Mouse (Mus musculus) midbrain, embryonic 11.5 days (tissue): ENCODE measurements around the gene Smo. TPM values are rescaled to one million over a fixed set of nuclear protein-coding genes. Genes with fewer than 3 reads are reported as not detected.
A peak's percentile ranks its signal among the peaks of the same experiment; 100 is the strongest.

Experiments
- ATAC-seq: fragments of 200-750 bp; cut with Nextera tagmentation; 2 replicates; pipeline ENCODE4 v1.8.0; 2017; ENCODE audit warnings: moderate TSS enrichment, moderate library complexity; ENCODE audit not compliant: low FRiP score
- DNase-seq: peaks from one replicate; pipeline ENCODE4 v3.0.0; 2015; ENCODE audit warnings: low spot score; ENCODE audit errors: missing footprints
- H3K27ac ChIP-seq: fragments of 300-500 bp; sonication (generic); 2 replicates; pipeline ENCODE4 v1.5.1; 2014; ENCODE audit warnings: low read depth, low read length
- H3K27me3 ChIP-seq: fragments of 300-500 bp; sonication (generic); 2 replicates; pipeline ENCODE4 v1.6.1; 2014; ENCODE audit warnings: mild to moderate bottlenecking, low read length, moderate library complexity, mixed read lengths; ENCODE audit not compliant: control insufficient read depth, insufficient read depth
- H3K36me3 ChIP-seq: fragments of 300-500 bp; sonication (generic); 2 replicates; pipeline ENCODE4 v1.6.1; 2014; ENCODE audit warnings: mild to moderate bottlenecking, low read length, moderate library complexity, mixed read lengths; ENCODE audit not compliant: control insufficient read depth, insufficient read depth
- H3K4me1 ChIP-seq: fragments of 300-500 bp; sonication (generic); 2 replicates; pipeline ENCODE4 v1.6.1; 2014; ENCODE audit warnings: low read length; ENCODE audit not compliant: control insufficient read depth, insufficient read depth
- H3K4me2 ChIP-seq: fragments of 300-500 bp; sonication (generic); 2 replicates; pipeline ENCODE4 v1.6.1; 2014; ENCODE audit warnings: mild to moderate bottlenecking, moderate library complexity
- H3K4me3 ChIP-seq: fragments of 300-500 bp; sonication (generic); 2 replicates; pipeline ENCODE4 v1.5.1; 2014; ENCODE audit warnings: low read depth, low read length
- H3K9ac ChIP-seq: fragments of 300-500 bp; sonication (generic); 2 replicates; pipeline ENCODE4 v1.6.1; 2014; ENCODE audit warnings: low read length
- H3K9me3 ChIP-seq: fragments of 300-500 bp; sonication (generic); 2 replicates; pipeline ENCODE4 v1.6.1; 2016; ENCODE audit warnings: low read length; ENCODE audit not compliant: control insufficient read depth
- WGBS: fragments of 180-500 bp; shearing (Covaris S2); extraction: QIAGEN DNeasy Blood & Tissue Kit; methylation state at CpG from one replicate; pipeline ENCODE4 v1.1.7; 2014; 5-methylcytosine and 5-hydroxymethylcytosine counted together
- polyA plus RNA-seq: library from polyadenylated mRNA; unstranded; fragments of >200 nt; fragmentation: Nextera tagmentation; extraction: Ambion mirVana; gene quantifications from 2 replicates; pipeline ENCODE4 v1.2.1, GENCODE M21; 2014

The Smo gene
- polyA plus RNA-seq, 1 experiment from 2014 or later: 44.5 TPM

DNA sequence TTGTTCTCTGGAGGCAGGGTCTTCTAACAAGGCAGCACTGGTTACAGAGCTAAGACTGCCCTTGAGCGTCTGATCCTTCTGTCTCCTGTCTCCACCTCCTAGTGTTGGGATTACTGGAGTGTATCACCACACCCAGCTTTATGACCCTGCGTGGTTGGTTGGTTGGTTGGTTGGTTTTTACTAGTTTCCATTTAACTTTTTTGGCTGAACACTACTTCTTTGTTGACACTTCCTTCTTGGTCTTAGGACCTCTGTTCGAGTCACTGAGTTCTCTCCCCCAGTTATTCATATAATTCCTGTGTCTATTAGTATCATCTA lies 41.9 kb downstream of the Smo start:
- Histone ChIP-seq H3K9me3 (no peaks in the 10 kb centered on the region), H3K4me1 (no peaks in the 10 kb centered on the region), H3K4me3 (no peak overlapping the region), H3K4me2 (no peak overlapping the region), H3K9ac (no peak overlapping the region), H3K27me3 (no peaks in the 10 kb centered on the region), H3K27ac (no peak overlapping the region), H3K36me3 (no peaks in the 10 kb centered on the region)
- ATAC-seq (no peak), DNase-seq (peak; percentile 21)
- 78% methylated on average over 3 of the region's 3 CpGs for WGBS

DNA sequence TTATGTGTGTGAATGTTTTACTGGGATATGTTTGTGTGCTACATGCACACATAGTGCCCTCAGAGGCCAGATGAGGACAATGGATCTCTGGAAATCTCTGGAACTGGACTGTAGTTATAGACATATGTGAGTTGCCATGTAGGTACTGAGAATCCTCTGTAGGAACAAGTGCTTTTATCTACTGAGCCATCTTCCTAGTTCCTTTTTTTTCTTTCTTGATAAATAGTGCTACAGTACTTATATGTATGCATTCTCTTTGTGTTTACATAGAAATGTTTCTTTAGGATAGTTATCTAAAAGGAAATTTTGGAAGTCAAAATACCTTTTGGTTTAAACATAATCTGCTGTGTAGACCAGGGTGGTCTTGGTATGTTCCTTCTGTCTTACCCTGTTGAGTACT lies 44.8 kb downstream of the Smo start:
- no peak for ATAC-seq
- Histone ChIP-seq H3K36me3 (no peaks in the 10 kb centered on the region), H3K27me3 (no peaks in the 10 kb centered on the region), H3K27ac (no peak overlapping the region), H3K4me2 (no peak overlapping the region), H3K4me3 (no peak overlapping the region), H3K9ac (no peak overlapping the region), H3K4me1 (no peaks in the 10 kb centered on the region), H3K9me3 (no peaks in the 10 kb centered on the region)
- no peak for DNase-seq

DNA sequence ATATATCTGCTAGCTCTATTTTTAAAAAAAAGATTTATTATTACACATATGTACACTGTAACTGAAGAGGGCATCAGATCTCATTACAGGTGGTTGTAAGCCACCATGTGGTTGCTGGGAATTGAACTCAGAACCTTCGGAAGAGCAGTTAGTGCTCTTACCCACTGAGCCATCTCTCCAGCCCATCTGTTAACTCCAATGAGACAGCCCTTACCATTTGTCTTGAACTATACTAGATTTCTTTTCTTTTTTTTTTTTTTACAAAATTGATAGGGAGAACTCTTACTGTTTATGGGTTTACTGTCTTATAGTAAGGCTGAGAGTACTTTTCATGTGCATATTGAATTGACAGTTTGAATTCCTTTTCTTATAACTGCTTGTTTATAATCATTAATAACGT lies 45.3 kb downstream of the Smo start:
- no peak for DNase-seq
- H3K36me3 ChIP-seq: no peaks in the 10 kb centered on the region
- H3K27me3 ChIP-seq: no peaks in the 10 kb centered on the region
- H3K4me2 ChIP-seq: no peak overlapping the region
- no peak overlapping the region for H3K27ac ChIP-seq
- no peak for ATAC-seq
- H3K9ac ChIP-seq: no peak overlapping the region
- no peaks in the 10 kb centered on the region for H3K4me1 ChIP-seq
- WGBS: 96% methylated on average over 2 of the region's 2 CpGs
- no peak overlapping the region for H3K4me3 ChIP-seq
- H3K9me3 ChIP-seq: no peaks in the 10 kb centered on the region

DNA sequence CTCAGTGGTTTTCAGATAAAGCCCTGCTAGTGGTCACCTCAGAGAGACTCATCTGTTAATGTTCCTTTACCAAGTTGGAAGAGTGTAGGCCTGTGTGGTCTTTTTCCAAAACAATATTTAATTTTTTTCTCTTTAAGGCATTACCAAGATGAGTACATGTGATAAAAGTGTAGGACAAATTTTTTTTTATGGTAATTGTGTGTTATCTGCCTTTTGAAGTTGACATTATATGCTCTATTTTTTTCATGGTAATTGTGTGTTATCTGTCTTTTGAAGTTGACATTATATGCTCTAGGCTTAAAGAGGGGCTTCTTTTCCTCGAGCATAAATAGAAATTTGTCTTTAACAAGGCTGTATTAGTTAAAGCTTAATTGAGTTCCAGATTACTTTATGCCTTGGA lies 46.9 kb downstream of the Smo start:
- no peaks in the 10 kb centered on the region for H3K27me3 ChIP-seq
- H3K36me3 ChIP-seq: no peaks in the 10 kb centered on the region
- H3K4me3 ChIP-seq: no peak overlapping the region
- H3K9me3 ChIP-seq: no peaks in the 10 kb centered on the region
- ATAC-seq (no peak), DNase-seq (no peak)
- no peak overlapping the region for H3K9ac ChIP-seq
- 78% methylated on average over 1 of the region's 1 CpGs for WGBS
- H3K27ac ChIP-seq: no peak overlapping the region
- no peaks in the 10 kb centered on the region for H3K4me1 ChIP-seq
- no peak overlapping the region for H3K4me2 ChIP-seq

DNA sequence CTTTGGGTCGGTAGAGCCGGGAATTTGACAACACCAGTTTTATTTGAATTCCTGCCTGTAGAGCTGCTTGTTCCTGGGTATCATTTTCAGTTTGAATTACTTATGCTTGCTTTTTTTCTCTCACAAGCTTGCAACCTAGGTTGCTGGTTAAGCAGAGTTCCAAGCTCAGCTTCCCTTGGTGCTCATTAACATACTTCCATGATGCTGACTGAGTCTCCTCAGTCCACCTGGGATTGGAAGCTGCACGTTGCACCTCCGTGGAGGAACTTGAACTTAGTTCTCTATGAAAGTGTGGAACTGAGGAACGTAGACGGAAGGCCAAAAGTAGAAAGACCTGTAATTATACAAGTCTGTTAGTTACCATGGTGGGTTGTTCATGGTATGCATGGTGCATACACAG lies 48.7 kb downstream of the Smo start:
- no peak overlapping the region for H3K4me3 ChIP-seq
- H3K9me3 ChIP-seq: no peaks in the 10 kb centered on the region
- H3K27ac ChIP-seq: no peak overlapping the region
- H3K4me2 ChIP-seq: no peak overlapping the region
- ATAC-seq: no peak
- H3K27me3 ChIP-seq: no peaks in the 10 kb centered on the region
- no peak for DNase-seq
- H3K9ac ChIP-seq: no peak overlapping the region
- no peaks in the 10 kb centered on the region for H3K36me3 ChIP-seq
- 90% methylated on average over 6 of the region's 6 CpGs for WGBS
- H3K4me1 ChIP-seq: peaks cover 3% of the 10 kb centered on the region

DNA sequence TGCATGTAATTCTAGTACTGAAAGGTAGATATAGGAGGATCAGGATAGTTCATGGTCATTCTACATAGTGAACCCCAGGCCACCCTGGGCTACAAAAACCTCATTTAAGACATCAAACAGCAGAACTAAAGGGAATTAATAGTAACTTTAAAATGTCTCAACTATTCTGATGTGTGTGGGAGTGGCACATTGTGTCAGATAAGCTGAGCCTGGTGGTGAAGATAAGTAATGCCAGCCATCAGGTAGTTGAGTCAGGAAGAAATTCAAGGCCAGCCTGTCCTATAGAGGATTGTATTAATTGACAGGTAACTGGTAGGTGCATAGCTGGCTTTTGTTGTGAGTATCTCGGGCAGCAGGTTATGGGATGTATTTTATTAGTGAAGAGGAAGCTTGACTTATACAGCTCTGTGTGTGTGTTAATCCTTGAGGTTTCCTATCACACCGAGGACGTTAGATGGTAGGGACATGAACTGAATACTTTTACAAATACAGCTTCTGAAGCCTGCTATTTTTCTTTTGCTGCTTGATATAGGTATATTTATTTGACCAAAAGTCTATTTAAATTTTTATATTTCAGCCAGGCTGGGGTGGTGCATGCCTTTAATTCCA lies 49.2 kb downstream of the Smo start:
- Histone ChIP-seq H3K27ac (no peak overlapping the region), H3K9me3 (no peaks in the 10 kb centered on the region), H3K36me3 (no peaks in the 10 kb centered on the region), H3K4me3 (no peak overlapping the region), H3K4me2 (no peak overlapping the region), H3K4me1 (peaks cover 6% of the 10 kb centered on the region), H3K9ac (no peak overlapping the region), H3K27me3 (no peaks in the 10 kb centered on the region)
- DNase-seq (peak; percentile 21), ATAC-seq (no peak)
- 87% methylated on average over 3 of the region's 3 CpGs for WGBS

DNA sequence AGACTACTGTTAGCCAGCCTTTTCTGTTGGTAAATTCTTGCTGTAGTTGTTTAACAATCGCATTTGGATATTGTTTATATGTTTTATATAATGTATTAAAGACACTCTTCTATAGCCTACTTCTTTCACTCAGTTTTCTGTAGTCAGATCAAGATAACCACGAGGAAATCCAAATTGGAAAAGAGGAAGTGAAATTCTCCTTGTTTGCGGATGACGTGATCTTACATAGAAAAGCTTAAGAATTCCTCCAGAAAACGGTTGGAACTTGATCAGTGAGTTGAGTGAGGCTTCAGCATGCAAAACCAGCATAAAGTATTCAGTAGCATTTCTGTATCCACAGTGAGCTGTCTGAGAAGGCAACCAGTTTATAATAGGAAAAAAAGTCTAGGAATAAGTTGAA lies 50.5 kb downstream of the Smo start:
- 88% methylated on average over 5 of the region's 5 CpGs for WGBS
- peak; percentile 67 for DNase-seq

DNA sequence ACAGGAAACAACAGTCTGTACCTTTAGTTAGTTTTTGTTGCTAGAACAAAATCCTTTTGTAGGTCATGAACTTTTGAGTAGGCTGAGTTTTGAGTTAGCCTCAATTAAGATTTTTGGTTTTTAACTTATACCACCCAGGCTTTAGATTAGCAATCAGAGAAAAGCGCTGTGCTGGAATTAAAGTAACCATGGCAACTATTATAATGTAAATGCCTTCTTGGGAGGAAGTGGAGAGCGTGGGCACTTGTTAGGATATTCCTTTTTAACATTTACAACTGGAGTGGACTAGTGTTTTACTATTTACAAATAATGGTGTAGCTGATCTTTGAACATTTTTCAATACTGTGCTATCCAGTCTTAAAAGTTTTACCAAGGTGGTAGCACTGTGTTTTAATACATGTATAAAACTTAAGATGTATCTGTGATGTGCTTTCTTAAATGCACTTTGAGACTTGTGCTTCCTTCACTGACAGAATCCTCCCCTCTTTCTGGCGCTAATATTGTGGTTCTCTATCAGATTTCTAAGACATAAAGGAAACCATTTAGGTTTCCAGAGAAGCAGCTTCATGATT lies 53.6 kb downstream of the Smo start:
- WGBS: 17% methylated on average over 3 of the region's 3 CpGs
- H3K4me2 ChIP-seq: no peak overlapping the region; the same call in 1 of the 2 replicates
- H3K36me3 ChIP-seq: no peaks in the 10 kb centered on the region
- no peak overlapping the region for H3K27ac ChIP-seq
- ATAC-seq: no peak
- H3K27me3 ChIP-seq: no peaks in the 10 kb centered on the region
- no peak overlapping the region for H3K4me3 ChIP-seq
- H3K9me3 ChIP-seq: no peaks in the 10 kb centered on the region
- peak; percentile 90 for DNase-seq
- peaks cover 6% of the 10 kb centered on the region for H3K4me1 ChIP-seq
- no peak overlapping the region for H3K9ac ChIP-seq

More for the DNA sequence above, 50.5 kb downstream of the Smo start:
- no peaks in the 10 kb centered on the region for H3K9me3 ChIP-seq
- H3K27ac ChIP-seq: no peak overlapping the region
- ATAC-seq: no peak
- H3K4me1 ChIP-seq: peaks cover 6% of the 10 kb centered on the region
- no peak overlapping the region for H3K9ac ChIP-seq
- no peaks in the 10 kb centered on the region for H3K36me3 ChIP-seq
- no peaks in the 10 kb centered on the region for H3K27me3 ChIP-seq
- no peak overlapping the region for H3K4me2 ChIP-seq
- no peak overlapping the region for H3K4me3 ChIP-seq

DNA sequence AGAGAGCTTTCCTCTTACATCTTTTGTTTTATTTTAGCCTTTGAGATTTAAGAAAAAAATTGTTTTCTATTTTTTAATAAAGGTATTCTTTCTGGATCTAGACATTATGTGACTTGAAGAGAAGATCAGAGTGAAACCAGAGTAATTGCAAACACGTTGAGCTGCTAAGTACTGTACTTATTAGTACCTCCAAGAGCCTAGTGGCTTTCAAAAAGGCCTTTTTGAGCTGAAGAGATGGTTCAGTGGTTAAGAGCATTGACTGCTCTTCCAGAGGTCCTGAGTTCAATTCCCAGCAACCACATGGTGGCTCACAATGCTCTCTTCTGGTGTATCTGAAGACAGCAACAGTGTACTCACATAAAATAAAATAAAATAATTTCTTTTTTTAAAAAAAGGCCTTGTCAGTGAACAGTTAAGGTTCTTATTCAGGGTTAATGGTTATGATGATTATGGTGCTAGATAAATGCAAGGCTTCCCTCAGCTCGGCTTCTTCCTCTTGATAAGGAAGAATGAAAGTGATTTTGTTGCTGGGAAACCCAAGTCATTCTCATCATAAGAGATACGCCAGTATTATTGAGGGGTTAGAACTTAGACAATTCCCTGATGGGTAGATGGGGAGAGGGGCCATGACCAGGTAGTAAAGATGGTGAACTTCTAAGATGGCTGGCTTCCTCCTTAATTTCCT lies 54.9 kb downstream of the Smo start:
- no peaks in the 10 kb centered on the region for H3K27me3 ChIP-seq
- H3K4me1 ChIP-seq: peaks cover 6% of the 10 kb centered on the region
- DNase-seq (no peak), ATAC-seq (no peak)
- no peak overlapping the region for H3K4me3 ChIP-seq
- no peak overlapping the region for H3K9ac ChIP-seq
- no peaks in the 10 kb centered on the region for H3K9me3 ChIP-seq
- H3K4me2 ChIP-seq: no peak overlapping the region
- H3K27ac ChIP-seq: no peak overlapping the region
- WGBS: 88% methylated on average over 3 of the region's 3 CpGs
- H3K36me3 ChIP-seq: no peaks in the 10 kb centered on the region
